Mouse (Mus musculus): ENCODE measurements around the gene Zmynd8. TPM values are rescaled to one million over a fixed set of nuclear protein-coding genes. Genes with fewer than 3 reads are reported as not detected.

The Zmynd8 gene
- total RNA-seq, 2 experiments from 2014 or later: 61.4 to 61.9 TPM

DNA sequence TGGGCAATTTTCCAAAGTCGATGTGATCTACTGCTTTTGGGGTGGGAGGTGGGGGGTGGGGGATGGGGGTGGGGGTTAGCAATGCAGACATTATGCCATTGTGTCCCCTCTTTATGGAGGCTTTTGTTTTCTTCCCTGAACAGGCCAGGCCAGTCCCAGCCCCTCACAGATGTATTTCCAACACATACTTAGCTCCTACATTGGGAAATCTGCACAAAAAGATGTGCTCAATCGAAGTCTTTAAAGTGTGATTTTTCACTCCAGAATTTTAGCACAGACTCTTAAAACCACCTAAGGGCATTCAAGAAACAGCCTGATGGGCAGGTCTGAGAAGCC, 59.5 kb downstream of the Zmynd8 start:
- DNase-seq (ENCODE audit: low spot score in 2 of 2): no peak

DNA sequence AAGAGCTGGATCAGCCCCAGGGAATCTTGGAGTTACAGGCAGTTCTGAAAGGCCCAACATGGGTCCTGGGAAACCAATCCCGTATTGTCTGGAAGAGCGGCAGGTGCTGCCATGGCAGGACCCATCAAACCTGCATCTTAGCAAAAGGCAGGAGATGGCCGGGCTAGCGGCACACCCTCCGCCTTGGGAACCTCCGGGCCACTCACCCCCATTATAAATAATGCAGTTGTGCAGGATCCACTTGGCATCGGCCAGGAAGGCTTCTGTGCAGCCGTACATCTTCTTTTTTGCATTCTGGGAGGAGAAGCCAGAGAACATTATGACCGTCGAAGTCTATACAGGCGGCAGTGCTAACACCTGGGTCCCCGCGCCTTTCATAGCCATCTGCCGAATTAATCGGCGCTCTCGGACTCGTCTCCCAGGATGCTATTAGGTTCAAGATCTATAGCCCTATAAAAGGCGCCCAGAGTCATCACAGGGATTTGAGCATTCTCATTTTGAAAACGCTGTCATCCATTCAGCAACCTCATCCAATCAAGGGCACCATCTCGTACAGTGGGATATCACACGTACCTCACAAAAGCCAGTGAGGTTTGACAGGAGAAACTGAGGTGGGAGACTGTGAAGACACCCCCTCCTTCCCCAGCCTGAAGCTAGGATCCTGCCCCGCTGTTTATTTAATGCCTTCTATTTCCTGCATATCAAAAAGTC, 60.1 kb downstream of the Zmynd8 start:
- DNase-seq (ENCODE audit: low spot score in 2 of 2): no peak

GRCm38 (mm10) chr2:165834601-165835000, 64.2 kb downstream of the Zmynd8 start:
- DNase-seq (ENCODE audit: low spot score in 2 of 2): no peak

DNA sequence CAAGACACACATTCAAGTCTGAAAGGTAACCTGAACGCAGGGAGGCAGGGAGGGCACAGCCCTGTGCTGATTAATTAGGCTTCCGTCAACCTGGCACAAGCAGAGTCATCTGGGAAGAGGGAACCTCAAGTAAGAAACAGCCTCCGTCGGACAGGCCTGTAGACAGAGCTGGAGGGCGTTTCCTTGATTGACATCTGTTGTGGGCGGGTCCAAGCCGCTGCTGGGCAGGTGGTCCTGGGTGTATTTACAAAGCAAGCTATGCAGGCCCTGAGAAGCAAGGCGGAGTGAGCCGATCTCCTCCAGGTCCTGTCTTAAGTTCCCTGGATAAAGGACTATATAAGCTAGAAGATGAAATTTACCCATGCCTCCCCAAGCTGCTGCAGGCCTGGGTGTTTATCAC, 65.3 kb downstream of the Zmynd8 start:
- no peak for DNase-seq (ENCODE audit: low spot score in 2 of 2)

GRCm38 (mm10) chr2:165832720-165833119, 66.1 kb downstream of the Zmynd8 start:
- DNase-seq (ENCODE audit: low spot score in 2 of 2): no peak

DNA sequence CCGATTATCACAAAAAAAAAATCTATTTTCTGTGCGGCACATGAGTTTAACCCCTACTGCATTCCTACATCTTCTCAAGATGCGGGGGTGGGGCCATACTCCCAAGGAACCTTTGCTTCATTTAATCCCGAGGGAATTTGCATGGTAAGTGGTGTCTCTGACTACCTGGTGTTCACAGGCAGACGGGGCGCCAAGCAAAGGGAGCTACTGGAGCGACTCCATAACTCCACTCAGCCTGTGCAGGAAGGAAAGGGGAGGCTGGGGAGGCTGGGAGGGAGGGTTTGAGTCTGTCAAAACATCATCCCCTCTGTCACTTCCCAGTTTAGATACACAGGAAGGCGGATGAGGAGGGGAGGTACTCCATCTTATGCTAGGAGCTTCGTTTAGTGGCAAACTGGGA, 66.5 kb downstream of the Zmynd8 start:
- no peak for DNase-seq (ENCODE audit: low spot score in 2 of 2)

GRCm38 (mm10) chr2:165831637-165832289, 67.1 kb downstream of the Zmynd8 start:
- no peak for DNase-seq (ENCODE audit: low spot score in 2 of 2)

GRCm38 (mm10) chr2:165828770-165829169, 70.0 kb downstream of the Zmynd8 start:
- no peak for DNase-seq (ENCODE audit: low spot score in 2 of 2)

GRCm38 (mm10) chr2:165825964-165826712, 72.7 kb downstream of the Zmynd8 start:
- DNase-seq (ENCODE audit: low spot score in 2 of 2): peak; percentile 43 to 68

DNA sequence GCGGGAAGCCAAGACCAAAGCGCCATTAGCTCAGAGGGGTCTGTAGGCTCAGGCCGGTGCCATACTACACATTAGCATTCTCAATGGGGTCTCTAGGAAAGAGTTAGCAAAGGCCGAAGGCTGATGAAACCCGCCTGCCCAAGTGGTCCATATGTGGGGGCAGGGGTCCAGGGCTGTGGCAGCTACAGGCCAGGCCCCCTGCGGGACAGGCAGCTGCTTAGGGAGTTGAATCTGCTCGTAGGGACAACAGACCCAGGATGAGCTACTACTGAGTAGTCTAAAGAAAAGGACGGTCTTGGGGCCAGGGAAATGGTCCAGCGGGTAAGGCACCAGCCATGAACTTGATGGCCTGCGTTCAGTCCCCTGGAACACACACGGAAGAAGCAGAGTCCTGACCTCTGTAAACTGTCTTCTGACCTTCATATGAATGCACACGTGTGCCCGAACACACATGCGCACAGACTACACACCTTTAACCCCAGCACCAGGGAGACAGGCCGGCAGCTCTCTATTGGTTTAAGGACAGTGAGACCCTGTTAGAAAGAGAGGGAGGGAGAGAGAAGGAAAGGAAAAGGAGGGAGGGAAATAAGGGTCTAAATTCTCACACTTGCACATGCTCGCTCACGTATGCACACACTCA, 73.4 kb downstream of the Zmynd8 start:
- no peak for DNase-seq (ENCODE audit: low spot score in 2 of 2)

GRCm38 (mm10) chr2:165824826-165825225, 74.0 kb downstream of the Zmynd8 start:
- DNase-seq (ENCODE audit: low spot score in 2 of 2): no peak

DNA sequence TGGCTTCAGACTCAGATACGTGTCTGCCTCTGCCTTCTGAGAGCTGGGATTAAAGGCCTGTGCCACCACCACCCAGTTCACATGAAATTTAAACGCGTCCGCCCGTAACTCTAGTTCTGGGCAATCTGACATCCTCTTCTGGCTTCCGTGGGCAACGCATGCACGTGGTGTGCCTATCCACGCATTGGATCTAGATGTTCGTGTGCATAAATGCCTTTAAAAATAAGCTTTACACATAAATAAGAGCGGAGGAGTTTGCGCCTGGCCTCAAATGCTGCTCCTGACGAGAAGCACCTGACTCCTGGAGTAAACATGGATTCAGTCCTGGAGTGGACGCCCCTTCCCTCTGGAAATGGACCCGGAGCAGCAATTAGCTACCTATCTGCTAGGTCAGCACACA, 76.3 kb downstream of the Zmynd8 start:
- DNase-seq (ENCODE audit: low spot score in 2 of 2): no peak

DNA sequence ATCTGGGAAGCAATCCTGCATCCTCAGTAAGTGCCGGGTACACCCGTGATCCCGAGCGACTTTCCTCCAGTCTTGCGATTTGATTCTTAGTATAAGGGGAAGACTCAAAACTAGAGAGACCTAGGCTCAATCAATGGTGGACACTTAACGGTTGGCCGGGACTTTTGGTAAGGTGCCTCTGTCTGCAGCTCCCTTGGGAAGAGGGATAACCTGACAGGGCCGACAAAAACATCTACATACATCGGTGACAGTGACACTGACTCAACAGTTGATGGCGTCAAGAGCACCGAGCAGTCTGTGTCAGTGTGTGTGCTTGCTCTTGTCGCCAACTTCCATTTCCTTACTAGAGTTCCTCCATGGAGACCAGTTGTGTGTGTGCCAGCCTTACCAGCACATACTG, 77.1 kb downstream of the Zmynd8 start:
- DNase-seq (ENCODE audit: low spot score in 2 of 2): no peak

DNA sequence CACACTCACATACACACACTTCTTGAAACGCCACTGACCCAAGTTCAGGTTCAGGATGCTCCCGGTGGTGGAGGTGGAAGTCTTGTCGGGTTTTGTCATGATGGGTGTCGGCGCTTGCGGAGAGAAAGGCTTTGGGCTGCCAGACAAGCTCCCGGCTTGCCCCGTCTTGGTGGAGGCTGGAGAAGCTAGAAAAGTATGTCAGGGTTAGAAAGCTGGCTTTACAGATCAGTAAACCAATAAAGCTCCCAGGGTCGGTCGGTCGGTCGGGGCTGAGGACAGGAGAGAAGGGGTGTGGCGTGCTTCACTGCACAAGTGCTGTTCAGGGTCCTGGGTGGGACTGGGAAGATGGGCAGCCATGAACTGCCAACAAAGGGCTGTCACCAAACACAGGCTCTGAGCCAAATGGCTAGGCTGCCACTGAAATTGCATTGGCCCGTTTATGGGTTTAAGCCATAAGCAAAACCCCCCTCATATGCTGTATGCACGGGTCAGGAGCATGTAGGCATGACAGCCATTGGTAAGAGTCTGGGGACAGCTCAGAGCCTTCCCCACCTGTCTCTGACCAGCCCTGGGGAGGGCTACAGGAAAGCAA, 78.2 kb downstream of the Zmynd8 start:
- DNase-seq (ENCODE audit: low spot score in 2 of 2): no peak

DNA sequence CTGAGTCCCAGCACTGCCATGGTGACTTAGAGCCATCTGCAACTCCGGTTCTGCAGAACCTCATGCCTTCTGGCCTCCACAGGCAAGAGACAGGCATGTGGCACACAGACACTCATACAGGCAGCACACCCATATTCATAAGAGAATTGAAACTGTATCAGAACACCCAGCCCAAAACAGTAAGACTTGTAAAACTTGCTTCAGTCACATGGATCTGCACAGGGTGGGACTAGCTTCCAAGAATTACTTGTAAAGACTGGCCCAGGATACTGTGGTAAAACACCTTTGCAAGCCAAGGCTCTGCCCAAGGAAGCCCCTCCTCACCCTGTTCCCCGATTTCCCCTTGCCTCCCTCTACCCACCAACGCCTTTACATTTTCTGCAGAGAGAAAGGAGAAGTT, 78.7 kb downstream of the Zmynd8 start:
- DNase-seq (ENCODE audit: low spot score in 2 of 2): no peak

GRCm38 (mm10) chr2:165818985-165819948, 79.5 kb downstream of the Zmynd8 start:
- DNase-seq (ENCODE audit: low spot score in 2 of 2): peak in 1 of 2 experiments; percentile 36

DNA sequence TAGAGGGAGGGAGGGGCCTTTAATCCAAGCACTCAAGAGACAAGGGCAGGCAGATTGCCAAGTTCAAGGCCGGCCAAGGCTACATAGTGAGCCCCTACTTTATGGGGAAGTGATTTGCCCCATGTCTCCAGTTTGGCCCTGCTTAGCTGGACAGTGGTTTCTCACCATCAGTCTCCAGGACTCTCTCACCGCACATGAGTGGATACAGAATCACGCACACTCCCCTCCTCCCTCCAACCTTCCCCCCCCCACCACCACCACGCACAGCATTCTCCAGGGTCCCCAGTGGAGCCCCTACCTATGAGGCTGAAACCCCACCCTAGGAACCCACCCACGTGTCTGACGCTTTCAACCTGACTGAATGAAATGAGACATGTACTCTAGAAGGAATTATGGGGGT, 80.2 kb downstream of the Zmynd8 start:
- no peak for DNase-seq (ENCODE audit: low spot score in 2 of 2)

DNA sequence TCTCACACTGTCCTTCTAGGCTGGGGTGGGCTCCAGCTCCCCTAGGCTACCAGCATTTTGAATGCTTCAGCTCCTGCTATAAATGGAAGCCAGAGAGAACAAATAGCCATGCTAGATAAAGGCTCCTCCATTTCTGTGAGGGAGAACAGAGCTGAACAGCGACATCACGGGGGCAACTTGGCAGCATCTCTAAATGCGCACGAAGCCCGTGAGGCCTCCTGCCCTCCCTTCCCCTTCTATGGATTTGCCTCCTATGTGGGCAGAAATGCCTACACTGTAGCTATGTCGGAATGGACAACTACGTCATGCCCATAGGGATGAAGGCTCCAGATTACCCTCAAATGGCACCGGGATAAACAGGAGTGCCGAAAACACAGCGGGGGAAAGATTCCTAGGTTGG, 81.4 kb downstream of the Zmynd8 start:
- DNase-seq (ENCODE audit: low spot score in 2 of 2): no peak

DNA sequence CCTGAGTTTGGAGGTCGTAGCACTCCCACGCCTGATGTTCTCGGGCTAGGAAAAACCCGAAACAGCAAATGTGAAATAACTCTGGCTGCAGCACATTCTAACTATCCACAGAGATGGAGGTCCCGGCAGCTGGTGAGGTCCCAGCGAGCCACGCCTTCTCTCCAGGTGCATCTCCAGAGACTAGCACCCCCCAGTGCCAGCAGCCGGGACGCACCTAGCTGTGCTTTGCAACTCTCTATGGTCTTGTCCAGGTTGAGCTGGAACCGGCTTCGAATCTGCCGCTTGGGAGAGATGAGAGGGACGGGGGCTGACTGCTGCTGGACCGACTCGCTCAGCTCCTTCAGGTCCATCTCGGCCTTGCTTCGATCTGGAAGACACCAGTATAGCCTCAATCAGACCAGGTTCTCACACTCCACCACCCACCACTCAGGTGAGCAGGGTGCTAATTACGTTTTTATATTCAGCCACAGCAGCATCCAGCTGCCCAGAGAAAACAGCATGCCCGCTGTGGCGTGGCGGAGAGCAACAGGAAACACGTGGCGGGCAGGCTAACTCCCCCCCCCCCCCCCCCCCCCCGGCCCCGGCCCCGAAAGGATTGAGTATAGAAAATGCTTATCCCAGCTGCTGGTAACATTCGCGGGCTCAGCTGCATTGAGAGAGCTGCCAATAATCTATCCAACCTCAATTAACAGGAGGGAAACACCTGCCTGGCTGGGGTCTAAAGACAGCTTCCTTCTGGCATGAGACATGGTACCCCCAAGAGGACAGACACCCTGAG, 83.5 kb downstream of the Zmynd8 start:
- DNase-seq (ENCODE audit: low spot score in 2 of 2): no peak

DNA sequence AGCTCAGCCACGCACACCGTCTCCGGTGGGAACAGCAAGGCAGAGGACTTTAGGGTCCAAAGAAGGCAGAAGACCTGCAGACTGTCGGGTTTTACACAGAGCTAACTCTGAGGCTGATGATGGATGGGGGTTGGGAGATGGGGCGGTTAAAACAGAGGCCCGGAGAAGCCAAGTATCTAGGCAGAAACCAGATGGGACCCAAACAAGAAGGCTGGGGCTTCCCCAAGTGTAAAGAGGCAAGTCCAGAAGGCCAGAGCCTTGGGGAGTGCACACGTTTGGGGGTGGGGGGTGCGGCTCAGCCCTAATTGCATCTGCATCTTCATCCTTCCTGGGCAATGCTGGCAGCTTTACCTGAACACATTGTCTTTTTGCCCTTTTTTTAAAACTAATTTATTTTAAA, 85.9 kb downstream of the Zmynd8 start:
- DNase-seq (ENCODE audit: low spot score in 2 of 2): no peak
